Mouse (Mus musculus) heart, adult 2 months (tissue): ENCODE results near the gene Ap3s2.

Experiments used
- CTCF ChIP-seq: fragments of 200-600 bp; IDR thresholded peaks from 2 replicates; pipeline ENCODE4 v1.8.1; 2022; ENCODE audit warnings: antibody characterized with exemption, mild to moderate bottlenecking, moderate library complexity
- EP300 ChIP-seq: fragments of 200-500 bp; IDR thresholded peaks from 2 replicates; pipeline ENCODE4 v1.6.1; 2011; ENCODE audit warnings: low read depth, low read length, control low read depth; ENCODE audit not compliant: insufficient read depth

- no peak for TF ChIP-seq EP300
- TF ChIP-seq CTCF = no peak
Measured at GRCm38 (mm10) chr7:79858956-79859630, 61.4 kb downstream of the Ap3s2 start.
